Mouse (Mus musculus) midbrain, embryonic 16.5 days (tissue): ENCODE data around the gene Myl3. TPM values are rescaled to one million over a fixed set of nuclear protein-coding genes. Genes with fewer than 3 reads are reported as not detected.

Experiments
- ATAC-seq: fragments of 200-750 bp; cut with Nextera tagmentation; 2 replicates; pipeline ENCODE4 v1.8.0; 2017; ENCODE audit warnings: moderate TSS enrichment
- H3K27ac ChIP-seq: fragments of 300-500 bp; sonication (generic); 2 replicates; pipeline ENCODE4 v1.5.1; 2014; ENCODE audit warnings: mild to moderate bottlenecking, low read length, mixed read lengths
- H3K27me3 ChIP-seq: fragments of 300-500 bp; sonication (generic); 2 replicates; pipeline ENCODE4 v1.6.1; 2014; ENCODE audit warnings: low read depth, low read length, mixed read lengths; ENCODE audit not compliant: control insufficient read depth, insufficient read depth
- H3K36me3 ChIP-seq: fragments of 300-500 bp; sonication (generic); 2 replicates; pipeline ENCODE4 v1.6.1; 2014; ENCODE audit warnings: mild to moderate bottlenecking, low read length, moderate library complexity, mixed read lengths; ENCODE audit not compliant: control insufficient read depth, insufficient read depth
- H3K4me1 ChIP-seq: fragments of 300-500 bp; sonication (generic); 2 replicates; pipeline ENCODE4 v1.6.1; 2014; ENCODE audit warnings: mild to moderate bottlenecking, low read length, mixed read lengths; ENCODE audit not compliant: control insufficient read depth, insufficient read depth
- H3K4me2 ChIP-seq: fragments of 300-500 bp; sonication (generic); 2 replicates; pipeline ENCODE4 v1.6.1; 2014; ENCODE audit warnings: mild to moderate bottlenecking, low read length, mixed read lengths
- H3K4me3 ChIP-seq: fragments of 300-500 bp; sonication (generic); 2 replicates; pipeline ENCODE4 v1.5.1; 2014; ENCODE audit warnings: low read depth, mild to moderate bottlenecking, low read length, moderate library complexity, mixed read lengths
- H3K9ac ChIP-seq: fragments of 300-500 bp; sonication (generic); 2 replicates; pipeline ENCODE4 v1.6.1; 2014; ENCODE audit warnings: low read depth, low read length, mixed read lengths
- H3K9me3 ChIP-seq: fragments of 300-500 bp; sonication (generic); replicated peaks from 2 replicates; pipeline ENCODE4 v1.6.1; 2014; ENCODE audit warnings: mild to moderate bottlenecking, low read length, mixed read lengths; ENCODE audit not compliant: control insufficient read depth, poor library complexity, severe bottlenecking
- WGBS: fragments of 180-500 bp; shearing (Covaris S2); extraction: QIAGEN DNeasy Blood & Tissue Kit; methylation state at CpG from one replicate; pipeline ENCODE4 v1.1.7; 2014; 5-methylcytosine and 5-hydroxymethylcytosine counted together
- polyA plus RNA-seq: library from polyadenylated mRNA; unstranded; fragments of >200 nt; fragmentation: Nextera tagmentation; extraction: Ambion mirVana; gene quantifications from 2 replicates; pipeline ENCODE4 v1.2.1, GENCODE M21; 2015

Gene Myl3
- polyA plus RNA-seq, 1 experiment from 2014 or later, result 0.48 TPM

GRCm38 (mm10) chr9:110810051-110810450 is 68.4 kb downstream of the Myl3 start:
- H3K9ac ChIP-seq, result no peak overlapping the region
- H3K9me3 ChIP-seq, result no peaks in the 10 kb centered on the region
- WGBS, result 91% methylated on average over 4 of the region's 4 CpGs
- H3K4me3 ChIP-seq, result no peak overlapping the region
- no peak overlapping the region for H3K27ac ChIP-seq
- H3K36me3 ChIP-seq, result no peaks in the 10 kb centered on the region
- no peaks in the 10 kb centered on the region for H3K4me1 ChIP-seq
- H3K27me3 ChIP-seq, result no peaks in the 10 kb centered on the region
- no peak for ATAC-seq
- no peak overlapping the region for H3K4me2 ChIP-seq

GRCm38 (mm10) chr9:110813789-110814188 is 72.1 kb downstream of the Myl3 start, which contains the start of gene Prss44:
TSS of gene Prss44 (plus strand) at chr9:110813994.
- H3K9me3 ChIP-seq, result no peaks in the 10 kb centered on the region
- ATAC-seq, result no peak
- H3K36me3 ChIP-seq, result no peaks in the 10 kb centered on the region
- no peak within 1 kb of the TSS for H3K27ac ChIP-seq
- WGBS, result 70% methylated on average over 17 of the region's 18 CpGs
- no peak within 1 kb of the TSS for H3K4me3 ChIP-seq
- H3K4me1 ChIP-seq, result no peaks in the 10 kb centered on the region
- H3K27me3 ChIP-seq, result no peaks in the 10 kb centered on the region
- no peak within 1 kb of the TSS for H3K4me2 ChIP-seq
- no peak within 1 kb of the TSS for H3K9ac ChIP-seq

Other genes with a start within 250 kb of the Myl3 start
- gene Setd2, start 209.3 kb upstream of the Myl3 start, polyA plus RNA-seq, result 32.6 and 39.6 TPM in 2 replicates
- 25.5 and 27.1 TPM in 2 replicates for gene Nradd, start 117.4 kb upstream of the Myl3 start, polyA plus RNA-seq
- 5.2 and 6.1 TPM in 2 replicates for gene Nbeal2, start 87.7 kb upstream of the Myl3 start, polyA plus RNA-seq
- 93.3 and 103 TPM in 2 replicates for gene Ccdc12, start 85.4 kb upstream of the Myl3 start, polyA plus RNA-seq
- 6.1 and 8.0 TPM in 2 replicates for gene Pth1r, start 5.3 kb downstream of the Myl3 start, polyA plus RNA-seq
- not detected in 2 replicates for gene Prss42, start 56.3 kb downstream of the Myl3 start, polyA plus RNA-seq
- gene Prss44, start 72.1 kb downstream of the Myl3 start, polyA plus RNA-seq, result not detected in 2 replicates
- not detected in 2 replicates for gene Prss43, start 84.8 kb downstream of the Myl3 start, polyA plus RNA-seq
- gene Prss45, start 92.7 kb downstream of the Myl3 start, polyA plus RNA-seq, result 0.20 TPM in 1 of 2 replicates, not detected in the other
- not detected in 2 replicates for gene Prss46, start 102.6 kb downstream of the Myl3 start, polyA plus RNA-seq
- 0.29 and 0.47 TPM in 2 replicates for gene Prss50, start 116.1 kb downstream of the Myl3 start, polyA plus RNA-seq
- gene Als2cl, start 138.0 kb downstream of the Myl3 start, polyA plus RNA-seq, result 2.5 and 2.7 TPM in 2 replicates
- gene Tmie, start 138.3 kb downstream of the Myl3 start, polyA plus RNA-seq, result 4.0 and 5.7 TPM in 2 replicates
- gene Fam240a, start 175.0 kb downstream of the Myl3 start, polyA plus RNA-seq, result not detected in 2 replicates
- gene Tdgf1, start 204.3 kb downstream of the Myl3 start, polyA plus RNA-seq, result not detected in 2 replicates
- 0.29 and 1.2 TPM in 2 replicates for gene Lrrc2, start 209.7 kb downstream of the Myl3 start, polyA plus RNA-seq
- gene Rtp3, start 248.7 kb downstream of the Myl3 start, polyA plus RNA-seq, result 0.20 TPM in 1 of 2 replicates, not detected in the other